Mouse (Mus musculus): ENCODE results near the gene Mier1. TPM values are rescaled to one million over a fixed set of nuclear protein-coding genes. Genes with fewer than 3 reads are reported as not detected.

The Mier1 gene
- total RNA-seq, 1 experiment: 37.9 TPM

DNA sequence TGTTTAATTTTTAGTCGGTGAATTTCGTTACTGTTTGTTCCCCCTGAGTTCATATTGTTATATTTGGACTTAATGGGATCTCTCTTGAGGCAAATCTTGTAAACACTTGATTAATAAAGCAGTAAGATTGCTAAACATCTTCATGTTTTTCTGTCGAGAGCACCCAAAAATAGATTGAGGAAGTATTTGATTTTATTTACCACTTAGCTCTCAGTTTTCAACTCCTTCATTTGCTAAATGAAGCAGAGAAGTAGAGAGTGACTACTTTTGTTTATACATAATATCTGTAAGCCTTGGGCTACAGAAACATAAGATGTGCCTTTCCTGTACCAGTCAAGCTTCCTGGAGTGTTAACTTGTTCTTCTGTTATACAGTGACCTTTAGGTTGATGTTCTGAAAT is 6.2 kb downstream of the Mier1 start:
- peaks cover 2 to 6% of the 10 kb centered on the region in 2 experiments; a peak in 3 of 4 replicates for H3K4me1 ChIP-seq (ENCODE audit: control insufficient read depth in 2 of 2, insufficient read depth in 2 of 2, low read length in 2 of 2, poor library complexity in 1 of 2)
- H3K27ac ChIP-seq (ENCODE audit: insufficient read depth, low read depth, low read length, poor library complexity, severe bottlenecking): no peak overlapping the region; the same call in 1 of the 2 replicates
- H3K4me3 ChIP-seq (ENCODE audit: insufficient read depth in 1 of 2, low read depth in 1 of 2, low read length in 2 of 2, poor library complexity in 1 of 2, severe bottlenecking in 1 of 2): peak overlapping the region; percentile 98
- H3K36me3 ChIP-seq (ENCODE audit: control insufficient read depth, insufficient read depth, low read length, poor library complexity, severe bottlenecking): no peaks in the 10 kb centered on the region
- no peak overlapping the region; the same call in 1 of the 2 replicates for H3K9ac ChIP-seq (ENCODE audit: insufficient read depth, low read depth, low read length, poor library complexity, severe bottlenecking)
- DNase-seq (ENCODE audit: low read depth, low spot score): no peak
- TF ChIP-seq CHD2 (IDR thresholded peaks at IDR 0.05; ENCODE audit: low read depth, low read length) (no peak), ZNF384 (IDR thresholded peaks at IDR 0.05; ENCODE audit: low read depth, low read length) (no peak), HCFC1 (IDR thresholded peaks at IDR 0.05; ENCODE audit: borderline replicate concordance, insufficient read depth, low read length) (no peak), ZC3H11A (IDR thresholded peaks at IDR 0.05; ENCODE audit: borderline replicate concordance, low read depth, low read length) (no peak), MAFK (IDR thresholded peaks at IDR 0.05; ENCODE audit: insufficient read depth, low read depth, low read length) (no peak)
- in situ Hi-C loops (cut with MboI; ENCODE audit: low sequenced_read_pairs in 2 of 2, unreplicated experiment in 2 of 2): no loop called here
- H3K9me3 ChIP-seq (ENCODE audit: control insufficient read depth, insufficient read depth, low read depth, low read length): no peaks in the 10 kb centered on the region

DNA sequence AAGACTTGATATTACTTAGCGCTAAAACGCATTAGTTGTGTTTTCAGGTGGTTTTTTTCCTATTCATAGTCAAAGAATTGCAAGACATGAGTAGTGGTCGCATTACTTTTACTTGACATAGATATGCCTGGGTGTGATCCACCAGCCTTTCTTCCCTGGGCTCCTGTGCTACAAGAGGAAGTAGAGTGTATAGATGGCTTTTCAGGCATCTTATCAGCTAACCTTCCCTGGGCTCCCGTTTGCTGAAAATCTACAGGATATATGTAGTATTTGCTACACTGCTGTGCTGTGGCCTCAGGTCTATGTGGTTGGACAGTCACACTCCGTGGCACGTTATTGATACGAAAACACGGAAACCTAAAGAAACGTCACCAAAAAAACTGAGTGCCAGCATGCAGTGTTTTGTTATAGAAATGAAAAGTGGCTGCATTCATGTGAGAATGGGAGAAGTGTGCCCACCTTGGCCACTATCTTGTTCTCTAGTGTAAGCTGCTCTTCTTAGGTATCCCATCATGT is 6.7 kb downstream of the Mier1 start:
- Histone ChIP-seq H3K27ac (ENCODE audit: insufficient read depth, low read depth, low read length, poor library complexity, severe bottlenecking) (no peak overlapping the region), H3K4me1 (ENCODE audit: control insufficient read depth in 2 of 2, insufficient read depth in 2 of 2, low read length in 2 of 2, poor library complexity in 1 of 2) (peaks cover 2 to 6% of the 10 kb centered on the region in 2 experiments; a peak in 3 of 4 replicates), H3K4me3 (ENCODE audit: insufficient read depth in 1 of 2, low read depth in 1 of 2, low read length in 2 of 2, poor library complexity in 1 of 2, severe bottlenecking in 1 of 2) (peak overlapping the region in 1 of 2 experiments; percentile 98; a peak in 1 of 4 replicates), H3K9me3 (ENCODE audit: control insufficient read depth, insufficient read depth, low read depth, low read length) (no peaks in the 10 kb centered on the region), H3K9ac (ENCODE audit: insufficient read depth, low read depth, low read length, poor library complexity, severe bottlenecking) (no peak overlapping the region), H3K36me3 (ENCODE audit: control insufficient read depth, insufficient read depth, low read length, poor library complexity, severe bottlenecking) (no peaks in the 10 kb centered on the region)
- no peak for TF ChIP-seq ZC3H11A (IDR thresholded peaks at IDR 0.05; ENCODE audit: borderline replicate concordance, low read depth, low read length)
- TF ChIP-seq CHD2 (IDR thresholded peaks at IDR 0.05; ENCODE audit: low read depth, low read length): no peak
- in situ Hi-C loops (cut with MboI; ENCODE audit: low sequenced_read_pairs in 2 of 2, unreplicated experiment in 2 of 2): no loop called here
- DNase-seq (ENCODE audit: low read depth, low spot score): no peak

DNA sequence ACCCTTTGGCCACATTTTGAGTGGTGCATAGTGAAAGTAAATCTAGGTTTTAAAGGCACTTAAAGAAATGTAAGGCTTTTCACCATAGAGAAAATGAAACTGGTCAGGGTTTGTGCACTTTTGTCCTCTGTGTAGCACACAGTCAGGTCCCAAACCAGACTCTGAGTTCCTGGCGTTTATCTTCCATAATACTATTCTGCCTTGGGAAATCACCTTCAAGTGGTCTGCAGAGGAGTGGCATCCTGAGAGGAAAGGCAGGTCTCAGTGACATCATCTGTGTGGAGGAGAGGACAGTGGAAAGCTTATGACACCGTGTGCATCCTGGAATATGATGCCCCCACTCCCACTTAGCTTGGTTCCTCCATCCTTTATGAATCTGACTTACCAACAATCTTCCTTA is 8.9 kb downstream of the Mier1 start:
- no peak for DNase-seq (ENCODE audit: low read depth, low spot score)
- TF ChIP-seq ZNF384 (IDR thresholded peaks at IDR 0.05; ENCODE audit: low read depth, low read length) (no peak), ZC3H11A (IDR thresholded peaks at IDR 0.05; ENCODE audit: borderline replicate concordance, low read depth, low read length) (no peak)
- Histone ChIP-seq H3K9ac (ENCODE audit: insufficient read depth, low read depth, low read length, poor library complexity, severe bottlenecking) (no peak overlapping the region), H3K4me3 (ENCODE audit: insufficient read depth in 1 of 2, low read depth in 1 of 2, low read length in 2 of 2, poor library complexity in 1 of 2, severe bottlenecking in 1 of 2) (no peak overlapping the region), H3K36me3 (ENCODE audit: control insufficient read depth, insufficient read depth, low read length, poor library complexity, severe bottlenecking) (no peaks in the 10 kb centered on the region), H3K27ac (ENCODE audit: insufficient read depth, low read depth, low read length, poor library complexity, severe bottlenecking) (no peak overlapping the region), H3K9me3 (ENCODE audit: control insufficient read depth, insufficient read depth, low read depth, low read length) (no peaks in the 10 kb centered on the region), H3K4me1 (ENCODE audit: control insufficient read depth in 2 of 2, insufficient read depth in 2 of 2, low read length in 2 of 2, poor library complexity in 1 of 2) (peaks cover 2 to 6% of the 10 kb centered on the region in 2 experiments; a peak in 3 of 4 replicates)
- in situ Hi-C loops (cut with MboI; ENCODE audit: low sequenced_read_pairs in 2 of 2, unreplicated experiment in 2 of 2): no loop called here

- Histone ChIP-seq H3K9me3 (ENCODE audit: control insufficient read depth, insufficient read depth, low read depth, low read length) (no peaks in the 10 kb centered on the region), H3K36me3 (ENCODE audit: control insufficient read depth, insufficient read depth, low read length, poor library complexity, severe bottlenecking) (no peaks in the 10 kb centered on the region), H3K27ac (ENCODE audit: insufficient read depth, low read depth, low read length, poor library complexity, severe bottlenecking) (no peak overlapping the region), H3K4me3 (ENCODE audit: insufficient read depth in 1 of 2, low read depth in 1 of 2, low read length in 2 of 2, poor library complexity in 1 of 2, severe bottlenecking in 1 of 2) (no peak overlapping the region), H3K9ac (ENCODE audit: insufficient read depth, low read depth, low read length, poor library complexity, severe bottlenecking) (no peak overlapping the region), H3K4me1 (ENCODE audit: control insufficient read depth in 2 of 2, insufficient read depth in 2 of 2, low read length in 2 of 2, poor library complexity in 1 of 2) (peaks cover 2 to 6% of the 10 kb centered on the region in 2 experiments; a peak in 3 of 4 replicates)
- no peak for DNase-seq (ENCODE audit: low read depth, low spot score)
- TF ChIP-seq HCFC1 (IDR thresholded peaks at IDR 0.05; ENCODE audit: borderline replicate concordance, insufficient read depth, low read length) (no peak), ZNF384 (IDR thresholded peaks at IDR 0.05; ENCODE audit: low read depth, low read length) (no peak), CHD2 (IDR thresholded peaks at IDR 0.05; ENCODE audit: low read depth, low read length) (no peak), ZC3H11A (IDR thresholded peaks at IDR 0.05; ENCODE audit: borderline replicate concordance, low read depth, low read length) (no peak), MAFK (IDR thresholded peaks at IDR 0.05; ENCODE audit: insufficient read depth, low read depth, low read length) (no peak)
- in situ Hi-C loops (cut with MboI; ENCODE audit: low sequenced_read_pairs in 2 of 2, unreplicated experiment in 2 of 2): no loop called here
Observed at GRCm38 (mm10) chr4:103123606-103124005, 9.4 kb downstream of the Mier1 start.

- TF ChIP-seq ZNF384 (IDR thresholded peaks at IDR 0.05; ENCODE audit: low read depth, low read length): no peak
- no peak for TF ChIP-seq ZC3H11A (IDR thresholded peaks at IDR 0.05; ENCODE audit: borderline replicate concordance, low read depth, low read length)
- no peak for TF ChIP-seq HCFC1 (IDR thresholded peaks at IDR 0.05; ENCODE audit: borderline replicate concordance, insufficient read depth, low read length)
- TF ChIP-seq MAFK (IDR thresholded peaks at IDR 0.05; ENCODE audit: insufficient read depth, low read depth, low read length): no peak
- TF ChIP-seq CHD2 (IDR thresholded peaks at IDR 0.05; ENCODE audit: low read depth, low read length): no peak
- Histone ChIP-seq H3K4me1 (ENCODE audit: control insufficient read depth in 2 of 2, insufficient read depth in 2 of 2, low read length in 2 of 2, poor library complexity in 1 of 2) (no peaks in the 10 kb centered on the region), H3K4me3 (ENCODE audit: insufficient read depth in 1 of 2, low read depth in 1 of 2, low read length in 2 of 2, poor library complexity in 1 of 2, severe bottlenecking in 1 of 2) (no peak overlapping the region), H3K27ac (ENCODE audit: insufficient read depth, low read depth, low read length, poor library complexity, severe bottlenecking) (no peak overlapping the region), H3K9ac (ENCODE audit: insufficient read depth, low read depth, low read length, poor library complexity, severe bottlenecking) (no peak overlapping the region), H3K9me3 (ENCODE audit: control insufficient read depth, insufficient read depth, low read depth, low read length) (no peaks in the 10 kb centered on the region), H3K36me3 (ENCODE audit: control insufficient read depth, insufficient read depth, low read length, poor library complexity, severe bottlenecking) (no peaks in the 10 kb centered on the region)
- DNase-seq (ENCODE audit: low read depth, low spot score): no peak
- in situ Hi-C loops (cut with MboI; ENCODE audit: low sequenced_read_pairs in 2 of 2, unreplicated experiment in 2 of 2): no loop called here
Observed at GRCm38 (mm10) chr4:103126533-103126932, 12.3 kb downstream of the Mier1 start.
